Mouse (Mus musculus) liver, embryonic 14.5 days (tissue): ENCODE measurements around the gene Mrgprf.

Source experiments
- CTCF ChIP-seq: IDR thresholded peaks from 2 replicates; pipeline ENCODE4 v1.5.1; 2016; ENCODE audit warnings: antibody characterized with exemption, low read depth, control low read depth
- EP300 ChIP-seq: IDR thresholded peaks from 2 replicates; pipeline ENCODE4 v1.6.1; 2016; ENCODE audit warnings: antibody characterized with exemption, low read depth

DNA sequence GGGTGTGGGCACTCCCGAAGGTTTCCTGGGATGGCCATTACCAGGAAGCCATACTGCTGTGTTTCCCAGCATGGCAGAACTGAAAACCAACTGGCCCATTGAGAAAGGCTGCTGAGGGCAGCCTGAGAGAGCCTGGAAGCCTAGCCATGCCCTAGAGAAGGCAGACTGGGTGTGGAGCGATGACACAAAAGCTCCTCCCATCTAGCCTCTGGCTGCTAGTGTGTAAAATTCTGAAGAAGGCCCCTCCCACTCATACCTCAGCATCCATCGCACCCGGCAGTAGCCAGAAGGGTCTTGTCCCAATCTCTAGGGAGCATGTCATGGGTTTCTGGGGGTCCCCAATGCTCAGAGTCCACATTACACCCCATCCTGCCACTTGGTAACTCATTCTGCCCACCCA is 19.2 kb upstream of the Mrgprf start:
- TF ChIP-seq CTCF = no peak
- no peak for TF ChIP-seq EP300
